Mouse (Mus musculus) cortical plate, adult 2 months (tissue): ENCODE measurements around the gene Mettl16. TPM values are rescaled to one million over a fixed set of nuclear protein-coding genes. Genes with fewer than 3 reads are reported as not detected.

Experiments
- H3K27ac ChIP-seq: fragments of 200-500 bp; 2 replicates; pipeline ENCODE4 v1.5.1; 2012; ENCODE audit warnings: low read length, control low read depth, inconsistent platforms; ENCODE audit not compliant: insufficient read depth
- H3K4me1 ChIP-seq: fragments of 200-500 bp; 2 replicates; pipeline ENCODE4 v1.6.1; 2011; ENCODE audit warnings: low read length; ENCODE audit not compliant: control insufficient read depth, insufficient read depth
- H3K4me3 ChIP-seq: fragments of 200-500 bp; 2 replicates; pipeline ENCODE4 v1.5.1; 2011; ENCODE audit warnings: mild to moderate bottlenecking, low read length, control low read depth; ENCODE audit not compliant: insufficient read depth
- CTCF ChIP-seq: fragments of 200-500 bp; IDR thresholded peaks from 2 replicates; pipeline ENCODE4 v1.5.1; 2011; ENCODE audit warnings: mild to moderate bottlenecking, control low read depth, low read length; ENCODE audit not compliant: insufficient read depth; ENCODE audit errors: extremely low read depth
- POLR2A ChIP-seq: fragments of 200-500 bp; IDR thresholded peaks from 2 replicates; pipeline ENCODE4 v1.6.1; 2011; ENCODE audit warnings: mild to moderate bottlenecking, low read length, control low read depth; ENCODE audit not compliant: insufficient read depth; ENCODE audit errors: extremely low read depth
- polyA plus RNA-seq: library from polyadenylated mRNA; depleted of rRNA; stranded (reverse); fragments of >200 nt; gene quantifications from 2 replicates; pipeline ENCODE4 v1.2.3, GENCODE M21; 2012

Mettl16 gene
- polyA plus RNA-seq, 1 experiment, result 15.1 TPM

GRCm38 (mm10) chr11:74815795-74816194 is 45.2 kb downstream of the Mettl16 start:
- no peak overlapping the region for H3K4me3 ChIP-seq
- no peak overlapping the region for H3K27ac ChIP-seq
- no peaks in the 10 kb centered on the region for H3K4me1 ChIP-seq
- no peak for TF ChIP-seq POLR2A
- no peak for TF ChIP-seq CTCF

GRCm38 (mm10) chr11:74820921-74821320 is 50.3 kb downstream of the Mettl16 start:
- H3K4me1 ChIP-seq, result no peaks in the 10 kb centered on the region
- no peak overlapping the region for H3K27ac ChIP-seq
- H3K4me3 ChIP-seq, result no peak overlapping the region
- TF ChIP-seq POLR2A (no peak), CTCF (no peak)

DNA sequence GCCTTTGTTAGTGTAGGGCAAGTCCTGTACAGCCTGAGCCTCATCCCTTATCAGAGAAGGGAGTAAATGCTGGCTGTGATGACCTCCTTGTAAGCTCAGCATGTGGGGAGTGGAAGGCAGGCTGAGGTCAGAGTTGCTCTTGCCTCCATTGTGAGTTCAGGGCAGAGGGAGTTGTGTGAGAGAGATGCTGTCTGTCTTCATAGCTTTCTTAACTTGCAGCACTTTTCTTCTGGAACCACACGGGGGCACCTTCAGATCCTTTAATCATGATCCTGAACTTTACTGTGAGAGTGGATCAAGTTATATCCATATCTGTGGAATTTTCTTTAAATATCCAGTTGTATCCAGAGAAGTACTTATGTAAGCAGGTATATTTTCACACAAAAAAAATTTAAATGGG is 50.8 kb downstream of the Mettl16 start:
- TF ChIP-seq POLR2A (no peak), CTCF (peak; percentile 33; the same call in 1 of the 2 replicates)
- H3K4me1 ChIP-seq, result no peaks in the 10 kb centered on the region
- H3K27ac ChIP-seq, result no peak overlapping the region
- no peak overlapping the region for H3K4me3 ChIP-seq

- no peak overlapping the region for H3K27ac ChIP-seq
- no peak overlapping the region for H3K4me3 ChIP-seq
- no peaks in the 10 kb centered on the region for H3K4me1 ChIP-seq
- TF ChIP-seq CTCF (no peak), POLR2A (no peak)
These were observed 52.3 kb downstream of the Mettl16 start for GRCm38 (mm10) chr11:74822746-74823440.

- no peak for TF ChIP-seq CTCF
- TF ChIP-seq POLR2A, result no peak
- Histone ChIP-seq H3K4me1 (no peaks in the 10 kb centered on the region), H3K27ac (no peak overlapping the region), H3K4me3 (no peak overlapping the region)
These were observed 55.5 kb downstream of the Mettl16 start for GRCm38 (mm10) chr11:74826151-74826550.

DNA sequence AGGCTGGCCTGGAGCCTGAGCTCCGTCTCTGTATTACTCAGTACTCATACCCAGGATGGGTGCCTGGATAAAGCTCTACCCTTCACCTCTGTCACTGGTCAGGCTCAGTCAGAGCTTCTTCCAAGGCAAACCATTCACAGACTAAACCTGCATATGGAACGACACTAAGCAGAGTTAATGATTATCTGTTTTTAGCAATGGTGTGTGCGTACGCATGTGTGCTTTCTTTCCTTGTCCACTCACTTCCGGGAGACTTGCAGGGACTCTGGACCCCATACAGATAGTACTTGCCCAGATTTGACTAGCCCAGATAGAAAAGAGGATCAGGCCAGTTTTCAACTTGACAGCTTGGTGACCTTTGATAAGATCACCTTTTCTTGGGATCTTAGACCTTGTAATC is 56.1 kb downstream of the Mettl16 start:
- Histone ChIP-seq H3K4me3 (no peak overlapping the region), H3K4me1 (no peaks in the 10 kb centered on the region), H3K27ac (no peak overlapping the region)
- TF ChIP-seq POLR2A (no peak), CTCF (no peak)

DNA sequence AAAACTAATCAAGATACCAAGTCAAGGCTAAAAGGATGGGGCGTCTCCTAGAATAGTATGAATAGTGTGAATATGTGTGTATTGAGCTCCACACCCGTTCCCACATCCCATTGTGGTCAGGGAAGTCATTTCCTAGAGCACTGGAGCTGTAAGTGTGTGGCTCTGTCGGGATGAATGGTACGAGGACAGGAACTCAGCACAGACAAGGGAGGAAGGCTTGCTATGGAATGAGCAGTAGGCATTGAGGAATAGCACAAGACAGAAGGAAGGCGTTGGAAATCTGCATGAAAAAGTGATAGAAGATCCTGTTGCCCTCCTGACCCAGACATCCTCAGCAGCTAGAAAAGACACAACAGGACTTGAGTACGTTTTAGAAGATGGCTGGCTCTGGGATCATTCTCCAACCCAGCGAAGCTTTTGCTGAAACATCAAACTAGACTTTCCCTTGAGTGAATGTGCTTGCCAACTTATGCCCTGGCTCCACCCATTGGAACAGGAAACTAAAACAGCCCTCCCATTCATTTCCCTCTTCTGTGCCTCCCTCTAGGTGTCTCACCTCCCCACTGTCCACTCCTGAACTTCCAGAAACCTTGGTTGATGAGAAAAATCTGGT is 57.3 kb downstream of the Mettl16 start:
- H3K4me1 ChIP-seq, result no peaks in the 10 kb centered on the region
- no peak overlapping the region for H3K4me3 ChIP-seq
- no peak overlapping the region for H3K27ac ChIP-seq
- TF ChIP-seq POLR2A, result no peak
- TF ChIP-seq CTCF, result no peak

DNA sequence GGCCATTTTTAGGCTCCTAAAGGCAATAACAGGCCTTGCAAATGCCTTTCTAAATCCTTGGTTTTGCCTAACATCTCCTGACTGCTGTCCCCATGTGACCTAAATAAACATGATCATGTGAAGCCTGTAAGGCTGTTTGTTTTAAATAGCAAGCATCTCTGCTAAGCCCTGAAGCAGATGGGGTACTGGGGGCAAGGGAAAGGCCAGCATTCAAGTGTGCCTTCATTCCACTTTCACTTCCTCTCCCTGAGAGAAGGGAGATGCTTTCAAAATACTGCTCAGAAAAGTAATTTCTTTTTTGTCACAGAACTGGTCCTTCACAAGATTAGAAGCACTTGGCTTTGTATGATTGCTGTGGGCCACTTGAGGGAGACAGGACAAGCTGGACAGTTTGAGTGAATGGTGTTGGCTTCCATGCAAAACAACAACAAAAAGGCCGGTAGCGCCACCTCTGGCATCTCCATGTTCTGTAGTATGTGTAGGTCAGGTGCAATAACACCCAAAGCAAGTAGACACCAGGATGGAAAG is 57.8 kb downstream of the Mettl16 start:
- Histone ChIP-seq H3K4me3 (no peak overlapping the region), H3K4me1 (no peaks in the 10 kb centered on the region), H3K27ac (0 out of 2 replicates have a peak overlapping the region, but pooled peaks have one; percentile 13)
- no peak for TF ChIP-seq POLR2A
- no peak for TF ChIP-seq CTCF

- Histone ChIP-seq H3K27ac (no peak overlapping the region), H3K4me1 (0 out of 2 replicates have a peak, but pooled peaks cover 2% of the 10 kb centered on the region), H3K4me3 (no peak overlapping the region; the same call in 1 of the 2 replicates)
- TF ChIP-seq CTCF, result no peak
These were observed 58.4 kb downstream of the Mettl16 start for GRCm38 (mm10) chr11:74828965-74829550.
